Mouse (Mus musculus) liver, adult (tissue): ENCODE results near the gene E030018B13Rik.
A peak's percentile ranks its signal among the peaks of the same experiment; 100 is the strongest.

Experiments used
- GATA4 ChIP-seq: IDR thresholded peaks from 2 replicates; pipeline ENCODE4 v1.6.1; 2014; ENCODE audit warnings: mild to moderate bottlenecking, low read length; ENCODE audit not compliant: insufficient replicate concordance

Gene E030018B13Rik

GRCm38 (mm10) chr7:63907778-63908495 lies 8.7 kb upstream of the E030018B13Rik start:
- TF ChIP-seq GATA4: no peak

- no peak for TF ChIP-seq GATA4
Measured at GRCm38 (mm10) chr7:63908496-63909285, 8.0 kb upstream of the E030018B13Rik start.

GRCm38 (mm10) chr7:63910225-63910624 lies 6.4 kb upstream of the E030018B13Rik start:
- TF ChIP-seq GATA4: no peak

- no peak for TF ChIP-seq GATA4
Measured at GRCm38 (mm10) chr7:63910912-63911311, 5.7 kb upstream of the E030018B13Rik start.

- TF ChIP-seq GATA4: no peak
Measured at GRCm38 (mm10) chr7:63911383-63912233, 5.0 kb upstream of the E030018B13Rik start.

- TF ChIP-seq GATA4: no peak
Measured at GRCm38 (mm10) chr7:63912234-63912810, 4.3 kb upstream of the E030018B13Rik start.

GRCm38 (mm10) chr7:63912924-63913723 lies 3.5 kb upstream of the E030018B13Rik start:
- TF ChIP-seq GATA4: no peak

- TF ChIP-seq GATA4: no peak
Measured at GRCm38 (mm10) chr7:63913724-63914692, 2.6 kb upstream of the E030018B13Rik start.

- no peak for TF ChIP-seq GATA4
Measured at GRCm38 (mm10) chr7:63914891-63915290, 1.8 kb upstream of the E030018B13Rik start.

GRCm38 (mm10) chr7:63917693-63918092 lies 1.0 kb downstream of the E030018B13Rik start:
- TF ChIP-seq GATA4: peak; percentile 44; the same call in 1 of the 2 replicates

GRCm38 (mm10) chr7:63918771-63919768 lies 2.4 kb downstream of the E030018B13Rik start:
- no peak for TF ChIP-seq GATA4
